Mouse (Mus musculus) regulatory T cell (primary cell): ENCODE measurements around the gene Mgl2.
"Not testable (repeated sequence)": the region's sequence is repeated elsewhere in the genome, so short reads cannot be mapped to it uniquely, and the experiment has no call there.

Experiments used
- in situ Hi-C: fragments of 300-600 bp; cut with MboI, MseI; formaldehyde crosslinking; loops from one replicate; pipeline ENCODE4 v1.15.1; 2025; ENCODE audit warnings: high pct_unique_total_duplicates

Gene Mgl2

DNA sequence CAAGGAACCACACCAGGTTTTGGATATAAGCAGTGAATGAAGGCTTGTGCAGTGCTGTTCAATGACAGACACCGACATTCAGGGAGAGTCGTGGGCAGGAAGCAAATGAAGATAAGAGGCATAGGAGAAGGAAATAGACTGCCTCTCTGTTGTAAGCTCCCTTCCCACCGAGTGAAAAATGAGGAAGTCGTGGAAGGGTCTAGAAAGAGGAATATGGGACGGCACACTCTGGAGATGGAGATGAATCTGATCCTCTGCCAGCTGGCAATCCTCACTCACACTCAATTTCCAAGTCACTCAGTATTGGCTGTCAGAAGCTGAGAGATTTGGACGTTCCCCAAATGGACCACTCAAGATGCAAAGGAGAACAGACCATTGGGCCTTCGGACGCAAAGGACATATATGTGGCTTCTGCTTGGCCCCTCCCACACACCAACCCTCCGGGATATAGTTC lies at the start of gene Mgl2:
TSS of gene Mgl2 (plus strand) at position 404 of the 454 bp plus-strand sequence.
- in situ Hi-C loops: loop anchor here (5.0 kb wide), 1 partner anchor 892 kb away; no protein-coding TSS in a partner anchor

- in situ Hi-C loops: no loop called here
These were observed 49.1 kb upstream of the Mgl2 start for GRCm38 (mm10) chr11:70080803-70081590.

DNA sequence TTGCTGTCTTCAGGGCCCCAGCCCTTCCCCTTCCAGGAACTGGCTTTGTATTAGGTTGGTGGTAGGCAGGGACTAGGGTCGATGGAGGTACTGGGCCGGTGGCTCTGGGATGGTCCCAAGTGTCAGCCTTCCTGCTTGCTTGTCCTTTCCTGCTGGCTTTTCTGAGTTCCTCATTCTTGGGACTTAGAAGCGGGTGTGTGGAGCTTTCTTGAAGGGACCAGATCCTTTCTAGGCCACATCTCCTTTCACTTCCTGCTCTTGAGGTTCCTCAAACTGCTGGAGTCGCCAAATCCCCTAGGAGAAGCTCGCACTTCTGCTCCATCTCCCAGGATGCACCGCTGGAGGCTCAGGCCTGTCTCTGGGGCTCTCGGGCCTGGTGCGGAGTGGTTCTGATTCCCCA lies 45.6 kb upstream of the Mgl2 start:
- in situ Hi-C loops: no loop called here

GRCm38 (mm10) chr11:70091986-70092783 lies 37.9 kb upstream of the Mgl2 start, which contains the start of gene Asgr2:
TSS of gene Asgr2 (plus strand) at chr11:70092644.
- in situ Hi-C loops: no loop called here

DNA sequence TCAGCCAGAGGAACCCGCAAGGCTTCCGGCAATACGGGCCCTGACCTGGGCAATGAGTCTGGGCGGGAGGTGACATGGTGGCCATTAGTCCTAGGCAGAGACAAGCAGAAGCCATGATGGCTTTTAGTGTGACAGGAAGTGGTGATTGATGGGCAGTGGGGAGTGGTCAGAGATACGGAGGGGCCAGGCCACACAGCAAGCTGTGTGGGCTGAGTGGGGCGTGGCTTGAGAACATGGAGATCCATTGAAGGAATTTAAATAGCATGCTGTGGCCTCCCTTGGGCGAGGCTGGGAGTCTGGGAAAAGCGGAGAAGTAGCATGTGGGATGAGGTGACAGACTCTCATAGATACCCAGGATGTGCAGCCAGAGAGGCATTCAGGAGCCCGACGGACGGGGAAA lies 32.7 kb upstream of the Mgl2 start:
- in situ Hi-C loops: no loop called here

DNA sequence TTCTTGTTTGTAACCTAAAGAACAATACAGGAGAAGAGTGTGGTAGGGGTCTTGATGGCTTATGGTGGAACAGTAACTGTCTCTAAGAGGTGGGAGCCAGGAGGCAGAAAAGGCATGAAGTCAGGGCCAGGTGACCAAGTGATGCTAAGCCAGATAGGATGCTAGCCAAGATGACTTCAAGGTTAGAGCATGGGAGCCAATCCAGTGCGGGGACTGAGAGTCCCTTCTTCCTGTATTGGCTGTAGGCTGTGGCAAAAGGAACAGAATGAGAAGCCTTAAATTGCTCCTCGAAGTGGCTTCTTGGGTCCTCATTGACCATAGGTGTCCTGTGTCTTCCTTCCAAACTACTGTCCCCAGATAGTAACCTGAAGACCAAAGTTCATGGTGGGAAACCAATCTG lies 31.0 kb upstream of the Mgl2 start:
- in situ Hi-C loops: no loop called here

DNA sequence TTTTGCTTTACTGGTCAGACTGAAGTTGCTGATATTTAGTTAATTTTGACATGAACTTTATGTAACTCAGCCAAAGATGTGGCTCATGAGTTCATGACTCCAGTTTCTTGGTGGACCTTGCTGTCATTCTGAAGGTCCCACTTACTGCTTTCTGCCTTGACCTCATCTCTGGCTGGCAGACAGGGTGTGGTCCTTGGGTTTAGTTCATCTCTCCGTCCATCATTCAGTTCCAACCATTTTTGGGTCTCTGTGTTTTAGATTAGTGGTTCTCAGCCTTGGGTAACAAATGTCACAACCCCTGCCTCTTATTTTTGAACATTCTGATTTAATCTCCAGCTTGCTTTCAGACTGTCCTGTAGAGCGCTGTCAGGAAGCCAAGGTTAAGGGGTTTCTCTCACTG lies 30.3 kb upstream of the Mgl2 start:
- in situ Hi-C loops: loop anchor here (5.0 kb wide), 1 partner anchor 43 kb away; no protein-coding TSS in a partner anchor

GRCm38 (mm10) chr11:70103701-70104315 lies 26.3 kb upstream of the Mgl2 start:
- in situ Hi-C loops: loop anchor here (5.0 kb wide), 1 partner anchor 47 kb away; no protein-coding TSS in a partner anchor

DNA sequence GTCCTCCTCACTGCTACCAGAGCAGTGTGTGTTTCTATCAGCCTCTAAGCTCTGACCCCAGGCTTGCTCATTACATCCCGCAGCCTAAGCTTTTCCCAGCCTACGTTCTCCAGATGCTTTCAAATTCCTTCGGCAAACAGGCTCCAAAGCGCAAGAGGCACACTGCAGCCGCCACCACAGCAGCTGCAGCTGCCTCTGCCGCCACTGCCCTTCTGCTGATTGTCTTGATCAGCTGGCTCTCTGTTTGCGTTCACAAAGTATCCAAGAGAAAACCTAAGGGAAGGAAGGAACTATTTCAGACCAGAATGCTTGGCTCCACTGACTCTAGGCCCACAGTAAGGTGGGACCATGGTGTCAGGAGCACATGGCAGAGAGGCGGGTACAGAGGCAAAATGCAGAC lies 23.0 kb upstream of the Mgl2 start:
- in situ Hi-C loops: no loop called here

- in situ Hi-C loops: no loop called here
These were observed 20.0 kb upstream of the Mgl2 start for GRCm38 (mm10) chr11:70110146-70110545.

GRCm38 (mm10) chr11:70114562-70114961 lies 15.6 kb upstream of the Mgl2 start:
- in situ Hi-C loops: no loop called here

GRCm38 (mm10) chr11:70115901-70116300 lies 14.2 kb upstream of the Mgl2 start:
- in situ Hi-C loops: no loop called here

- in situ Hi-C loops: loop anchor here (5.0 kb wide), 1 partner anchor 37 kb away; no protein-coding TSS in a partner anchor
These were observed 4.9 kb downstream of the Mgl2 start for GRCm38 (mm10) chr11:70135001-70135400.

GRCm38 (mm10) chr11:70135925-70136324 lies 5.8 kb downstream of the Mgl2 start:
- in situ Hi-C loops: loop anchor here (5.0 kb wide), 1 partner anchor 36 kb away; no protein-coding TSS in a partner anchor

- in situ Hi-C loops: loop anchor here (5.0 kb wide), 1 partner anchor 33 kb away; no protein-coding TSS in a partner anchor
These were observed 9.0 kb downstream of the Mgl2 start for GRCm38 (mm10) chr11:70139171-70139570.

GRCm38 (mm10) chr11:70151072-70151471 lies 20.9 kb downstream of the Mgl2 start:
- in situ Hi-C loops: no loop called here

DNA sequence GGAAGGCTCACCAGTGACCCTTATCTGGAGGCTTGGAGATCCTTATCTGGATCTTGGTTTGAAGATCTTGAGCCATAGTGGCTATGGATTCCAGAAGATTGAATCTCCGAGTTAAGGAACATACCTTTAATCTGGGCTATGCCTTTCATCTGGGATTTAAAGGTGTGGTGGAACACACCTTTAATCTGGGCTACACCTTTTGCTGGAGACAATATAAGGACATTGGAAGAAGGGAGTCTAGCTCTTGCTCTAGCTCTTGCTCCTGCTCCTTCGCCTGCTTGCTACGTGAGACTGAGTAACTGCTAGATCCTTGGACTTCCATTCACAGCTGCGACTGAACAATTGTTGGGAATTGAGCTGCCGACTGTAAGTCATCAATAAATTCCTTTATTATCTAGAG lies 25.8 kb downstream of the Mgl2 start, which contains the start of gene Clec10a:
TSS of gene Clec10a (plus strand) at position 301 of the 400 bp plus-strand sequence.
- in situ Hi-C loops: not testable (repeated sequence)

- in situ Hi-C loops: no loop called here
These were observed 32.2 kb downstream of the Mgl2 start for GRCm38 (mm10) chr11:70162336-70162735.

DNA sequence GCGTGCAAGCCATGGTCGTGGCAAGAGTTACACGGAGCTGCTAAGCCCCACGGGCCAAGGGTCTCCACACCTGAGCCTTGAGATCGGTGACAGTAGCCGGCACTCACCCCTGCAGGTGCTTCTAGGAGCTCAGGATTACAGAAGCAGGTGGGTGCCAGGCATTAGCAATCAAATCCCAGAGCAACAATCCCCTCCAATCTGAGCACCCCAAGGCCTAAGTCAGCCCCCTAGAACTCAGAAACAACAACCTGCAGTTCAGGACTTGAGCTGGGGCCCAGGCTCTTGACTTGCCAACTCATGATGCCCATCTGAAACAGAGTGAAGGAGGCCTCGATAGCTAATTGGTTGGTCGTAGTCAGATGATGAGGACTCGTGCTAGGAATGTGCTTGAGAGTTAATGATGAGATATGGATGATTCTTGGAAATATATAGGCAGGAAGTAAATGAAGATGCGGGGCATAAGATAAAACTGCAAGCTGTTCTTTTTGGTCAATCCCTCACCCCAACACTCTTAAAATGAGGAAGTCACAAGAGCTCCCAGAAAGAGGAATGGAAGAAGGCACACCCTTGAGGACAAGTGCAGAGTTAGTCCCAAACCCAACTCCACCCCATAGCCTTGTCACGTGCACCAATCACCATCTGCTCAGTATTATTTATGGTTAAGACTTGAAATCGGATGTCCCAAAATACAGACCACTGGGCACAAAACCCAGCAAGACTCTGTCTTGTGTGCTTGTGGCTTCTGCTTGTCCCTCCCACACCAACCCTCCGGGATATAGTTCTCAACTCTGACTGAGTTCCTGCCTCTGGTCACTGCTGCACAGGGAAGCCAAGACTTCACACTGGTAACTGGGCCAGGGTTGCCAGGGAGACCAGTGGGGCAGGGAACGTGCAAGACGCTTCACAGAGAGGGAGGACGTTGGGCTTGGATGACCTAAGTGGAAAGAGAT lies 36.1 kb downstream of the Mgl2 start:
- in situ Hi-C loops: no loop called here

DNA sequence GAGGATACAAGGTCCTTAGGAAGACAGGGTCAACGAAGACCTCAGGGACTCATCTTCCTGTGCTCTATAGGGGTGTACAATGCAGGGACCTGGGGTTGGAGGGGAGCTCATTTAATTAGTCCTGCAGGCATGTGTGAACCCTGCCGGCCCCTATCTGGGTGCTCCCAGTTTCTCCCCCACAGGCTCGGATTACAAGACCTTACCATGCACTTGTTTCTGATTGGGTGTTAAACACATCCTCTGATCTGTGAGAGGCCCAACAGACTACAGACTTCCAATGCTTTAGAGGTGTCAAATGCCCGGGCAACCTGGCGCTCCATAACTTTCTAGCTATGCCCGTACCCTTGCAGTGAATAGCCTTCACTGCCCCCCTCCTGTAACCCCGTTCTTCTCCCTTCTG lies 38.0 kb downstream of the Mgl2 start:
- in situ Hi-C loops: no loop called here

DNA sequence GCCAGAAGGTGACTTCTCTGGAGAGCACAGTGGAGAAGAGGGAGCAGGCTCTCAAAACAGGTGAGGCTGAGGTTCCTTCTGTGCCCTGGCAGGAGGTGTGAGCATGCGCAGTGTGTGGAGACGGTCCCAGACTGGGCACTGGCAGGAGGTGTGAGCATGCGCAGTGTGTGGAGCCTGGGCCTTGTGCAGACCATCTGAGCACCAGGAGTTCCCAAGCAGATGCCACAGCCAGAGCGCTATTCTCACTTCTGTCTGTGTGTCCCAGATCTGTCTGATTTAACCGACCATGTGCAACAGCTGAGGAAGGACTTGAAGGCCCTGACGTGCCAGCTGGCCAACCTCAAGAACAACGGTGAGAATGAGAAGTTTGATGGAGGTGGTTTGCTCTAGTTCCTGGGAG lies 39.3 kb downstream of the Mgl2 start:
- in situ Hi-C loops: not testable (repeated sequence)
